Mouse (Mus musculus) limb, embryonic 14.5 days (tissue): Measurements from ENCODE around the gene Arsg. TPM values are rescaled to one million over a fixed set of nuclear protein-coding genes. Genes with fewer than 3 reads are reported as not detected.

Source experiments
- ATAC-seq: fragments of 200-750 bp; cut with Nextera tagmentation; 2 replicates; pipeline ENCODE4 v1.8.0; 2017; ENCODE audit warnings: low read depth, moderate number of reproducible peaks, moderate TSS enrichment; ENCODE audit not compliant: low FRiP score
- DNase-seq: peaks from one replicate; pipeline ENCODE4 v3.0.0-alpha.2; 2015; ENCODE audit warnings: low spot score
- H3K27ac ChIP-seq: fragments of 300-500 bp; sonication (generic); replicated peaks from 2 replicates; pipeline ENCODE4 v1.5.1; 2014; ENCODE audit warnings: low read depth, mild to moderate bottlenecking, low read length, moderate library complexity, mixed read lengths
- H3K27me3 ChIP-seq: fragments of 300-500 bp; sonication (generic); 2 replicates; pipeline ENCODE4 v1.6.1; 2014; ENCODE audit warnings: low read length, mixed read lengths; ENCODE audit not compliant: control insufficient read depth, insufficient read depth
- H3K36me3 ChIP-seq: fragments of 300-500 bp; sonication (generic); 2 replicates; pipeline ENCODE4 v1.6.1; 2014; ENCODE audit warnings: mild to moderate bottlenecking, low read length, moderate library complexity, mixed read lengths; ENCODE audit not compliant: control insufficient read depth, insufficient read depth
- H3K4me1 ChIP-seq: fragments of 300-500 bp; sonication (generic); 2 replicates; pipeline ENCODE4 v1.6.1; 2014; ENCODE audit warnings: antibody characterized with exemption, low read length, mixed read lengths; ENCODE audit not compliant: control insufficient read depth, insufficient read depth
- H3K4me2 ChIP-seq: fragments of 300-500 bp; sonication (generic); replicated peaks from 2 replicates; pipeline ENCODE4 v1.6.1; 2014; ENCODE audit warnings: low read depth, mild to moderate bottlenecking, low read length, moderate library complexity; ENCODE audit not compliant: severe bottlenecking
- H3K4me3 ChIP-seq: fragments of 300-500 bp; sonication (generic); replicated peaks from 2 replicates; pipeline ENCODE4 v1.5.1; 2014; ENCODE audit warnings: low read length
- H3K9ac ChIP-seq: fragments of 300-500 bp; sonication (generic); 2 replicates; pipeline ENCODE4 v1.6.1; 2014; ENCODE audit warnings: mild to moderate bottlenecking, low read depth, low read length, moderate library complexity; ENCODE audit not compliant: severe bottlenecking
- H3K9me3 ChIP-seq: fragments of 300-500 bp; sonication (generic); 2 replicates; pipeline ENCODE4 v1.6.1; 2016; ENCODE audit warnings: low read length; ENCODE audit not compliant: control insufficient read depth
- POLR2A ChIP-seq: fragments of 200-500 bp; IDR thresholded peaks from 2 replicates; pipeline ENCODE4 v1.8.0; 2012; ENCODE audit warnings: inconsistent platforms, mild to moderate bottlenecking, moderate library complexity, borderline replicate concordance; ENCODE audit not compliant: insufficient read depth, insufficient read length; ENCODE audit errors: extremely low read depth
- WGBS: fragments of 180-500 bp; shearing (Covaris S2); extraction: QIAGEN DNeasy Blood & Tissue Kit; methylation state at CpG from one replicate; pipeline ENCODE4 v1.1.7; 2014; 5-methylcytosine and 5-hydroxymethylcytosine counted together
- polyA plus RNA-seq, 2 experiments: library from polyadenylated mRNA; depleted of rRNA in 1 of 2; stranded (reverse) in 1 of 2; unstranded in 1 of 2; fragments of >200 nt; fragmentation: Nextera tagmentation in 1 of 2; extraction: Ambion mirVana in 1 of 2; gene quantifications; 2 replicates each; pipeline versions ENCODE4 v1.2.1 to v1.2.3; 2012 to 2014

The Arsg gene
- polyA plus RNA-seq, 2 experiments, result 3.2 to 5.3 TPM

- Histone ChIP-seq H3K9me3 (no peaks in the 10 kb centered on the region), H3K9ac (no peak overlapping the region)
- TF ChIP-seq POLR2A, result no peak
These were observed 31.8 kb downstream of the Arsg start for GRCm38 (mm10) chr11:109504977-109505376.

GRCm38 (mm10) chr11:109505823-109506222, 32.6 kb downstream of the Arsg start:
- H3K4me1 ChIP-seq, result peaks cover 4% of the 10 kb centered on the region; the same call in 1 of the 2 replicates
- no peak for ATAC-seq
- no peak for TF ChIP-seq POLR2A
- H3K36me3 ChIP-seq, result no peaks in the 10 kb centered on the region
- H3K4me3 ChIP-seq, result no peak overlapping the region
- no peak for DNase-seq
- H3K27ac ChIP-seq, result no peak overlapping the region
- no peaks in the 10 kb centered on the region for H3K27me3 ChIP-seq
- no peak overlapping the region for H3K4me2 ChIP-seq
- WGBS, result 91% methylated on average over 4 of the region's 4 CpGs
- no peak overlapping the region for H3K9ac ChIP-seq
- H3K9me3 ChIP-seq, result no peaks in the 10 kb centered on the region

More at GRCm38 (mm10) chr11:109504977-109505376, 31.8 kb downstream of the Arsg start:
- ATAC-seq, result no peak
- Histone ChIP-seq H3K27me3 (no peaks in the 10 kb centered on the region), H3K4me3 (no peak overlapping the region), H3K4me1 (peaks cover 4% of the 10 kb centered on the region; the same call in 1 of the 2 replicates), H3K36me3 (no peaks in the 10 kb centered on the region), H3K4me2 (no peak overlapping the region), H3K27ac (no peak overlapping the region)
- 70% methylated on average over 9 of the region's 9 CpGs for WGBS
- no peak for DNase-seq

GRCm38 (mm10) chr11:109507068-109507467, 33.9 kb downstream of the Arsg start:
- H3K27ac ChIP-seq, result no peak overlapping the region
- no peaks in the 10 kb centered on the region for H3K27me3 ChIP-seq
- TF ChIP-seq POLR2A, result no peak
- DNase-seq (no peak), ATAC-seq (no peak)
- H3K4me1 ChIP-seq, result peaks cover 4% of the 10 kb centered on the region; the same call in 1 of the 2 replicates
- WGBS, result 38% methylated on average over 3 of the region's 3 CpGs
- H3K4me2 ChIP-seq, result no peak overlapping the region
- no peak overlapping the region for H3K9ac ChIP-seq
- no peaks in the 10 kb centered on the region for H3K9me3 ChIP-seq
- no peak overlapping the region for H3K4me3 ChIP-seq
- no peaks in the 10 kb centered on the region for H3K36me3 ChIP-seq

- no peak overlapping the region for H3K9ac ChIP-seq
- ATAC-seq (no peak), DNase-seq (no peak)
- H3K9me3 ChIP-seq, result no peaks in the 10 kb centered on the region
- no peak overlapping the region for H3K4me2 ChIP-seq
- no peak overlapping the region for H3K4me3 ChIP-seq
- WGBS, result 87% methylated on average over 16 of the region's 16 CpGs
- TF ChIP-seq POLR2A, result no peak
- H3K4me1 ChIP-seq, result no peaks in the 10 kb centered on the region
- H3K36me3 ChIP-seq, result no peaks in the 10 kb centered on the region
- no peak overlapping the region for H3K27ac ChIP-seq
- H3K27me3 ChIP-seq, result no peaks in the 10 kb centered on the region
These were observed 40.0 kb downstream of the Arsg start for GRCm38 (mm10) chr11:109512995-109513675.

- H3K4me2 ChIP-seq, result no peak overlapping the region
- H3K9me3 ChIP-seq, result no peaks in the 10 kb centered on the region
- H3K4me1 ChIP-seq, result no peaks in the 10 kb centered on the region
- WGBS, result 69% methylated on average over 3 of the region's 3 CpGs
- ATAC-seq, result no peak
- no peaks in the 10 kb centered on the region for H3K27me3 ChIP-seq
- no peaks in the 10 kb centered on the region for H3K36me3 ChIP-seq
- DNase-seq, result no peak
- H3K9ac ChIP-seq, result no peak overlapping the region
- H3K27ac ChIP-seq, result no peak overlapping the region
- H3K4me3 ChIP-seq, result no peak overlapping the region
- no peak for TF ChIP-seq POLR2A
These were observed 41.0 kb downstream of the Arsg start for GRCm38 (mm10) chr11:109514064-109514612.
